Mouse (Mus musculus): Measurements from ENCODE around the gene Olfr1436.
"Not testable (repeated sequence)": the region's sequence is repeated elsewhere in the genome, so short reads cannot be mapped to it uniquely, and the experiment has no call there.

Gene Olfr1436

GRCm38 (mm10) chr19:12299030-12299429 lies at the start of gene Olfr1436:
TSS of gene Olfr1436 (minus strand) at chr19:12299130.
- not testable (repeated sequence) for DNase-seq

GRCm38 (mm10) chr19:12335810-12336209 lies 36.9 kb upstream of the Olfr1436 start, which contains the start of gene Olfr1438-ps1:
TSS of gene Olfr1438-ps1 (minus strand) at chr19:12335910.
- no peak for DNase-seq

DNA sequence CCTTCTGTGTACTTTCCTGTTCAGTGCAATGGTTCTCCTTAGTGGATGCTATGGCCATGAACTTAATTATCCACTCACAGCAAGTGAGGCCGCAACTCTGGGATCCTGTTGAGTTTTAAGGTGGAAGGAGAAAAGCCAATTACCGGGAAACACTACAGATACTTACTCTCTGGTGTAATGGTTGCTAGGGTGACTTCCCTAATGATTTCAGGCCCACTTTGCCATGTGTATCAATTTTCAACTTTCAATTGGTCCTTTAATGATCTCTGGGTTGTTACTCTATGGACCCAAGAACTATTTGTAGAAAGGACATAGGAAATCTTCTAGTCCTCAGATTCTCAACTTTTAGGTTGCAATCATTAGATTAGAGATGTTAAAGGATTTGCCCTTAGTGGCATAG lies 26.1 kb upstream of the Olfr1436 start, which contains the start of gene Olfr1437:
Gene Olfr1437 (minus strand): TSS at position 101 of the 400 bp plus-strand sequence.
- DNase-seq, result no peak

DNA sequence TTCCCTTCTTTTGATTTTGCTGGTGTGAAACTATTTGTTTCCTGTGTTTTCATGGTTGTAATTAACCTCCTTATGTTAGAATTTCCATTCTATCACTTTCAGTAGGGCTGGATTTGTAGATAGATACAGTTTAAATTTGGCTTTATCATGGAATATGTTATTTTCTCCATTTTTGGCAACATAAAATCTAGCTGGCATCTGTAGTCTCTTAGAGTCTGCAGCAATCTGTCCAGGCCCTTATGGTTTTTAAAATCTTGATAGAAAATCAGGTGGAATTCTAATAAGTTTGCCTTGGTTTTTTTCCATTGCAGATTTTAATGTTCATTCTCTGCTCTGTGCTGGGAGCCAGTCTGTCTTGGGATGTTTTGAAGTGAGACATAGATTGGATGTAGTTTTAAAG lies 6.0 kb downstream of the Olfr1436 start:
- no peak for DNase-seq

- DNase-seq, result no peak
Measured at GRCm38 (mm10) chr19:12279554-12279953, 19.4 kb downstream of the Olfr1436 start, which contains the start of gene Olfr1434. TSS of gene Olfr1434 (plus strand) at chr19:12279854.

- DNase-seq, result no peak
Measured at GRCm38 (mm10) chr19:12260732-12261131, 38.2 kb downstream of the Olfr1436 start, which contains the start of gene Olfr235. TSS of gene Olfr235 (plus strand) at chr19:12261032.
